Mouse (Mus musculus): ENCODE measurements at regions not wholly inside any gene's neighbourhood (a gene's known extent, or its start where the extent isn't known, plus 50 kb on each side); places are given as distances from the start of the nearest gene placed in this dataset.

DNA sequence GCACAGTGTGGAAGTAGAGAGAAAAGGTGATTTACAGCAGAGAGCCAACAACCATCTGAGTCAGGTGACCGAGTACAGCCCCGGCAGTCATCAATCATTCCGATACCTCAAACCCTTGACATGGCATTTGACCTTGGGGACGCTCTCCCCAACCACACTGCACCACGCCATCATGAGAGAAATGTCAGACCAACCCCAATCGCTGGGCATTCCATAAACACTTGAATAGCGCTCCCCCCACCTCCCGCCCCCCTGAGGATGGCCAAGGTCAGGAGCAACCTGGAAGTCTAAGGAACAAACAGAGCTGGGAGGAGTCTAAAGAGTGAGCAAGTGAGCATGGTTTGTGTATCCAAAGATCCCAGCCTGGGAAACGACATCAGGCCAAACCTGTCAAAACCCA, 198.2 kb upstream of the Srrm4 start:
- DNase-seq (ENCODE audit: low read depth, low spot score), result no peak

DNA sequence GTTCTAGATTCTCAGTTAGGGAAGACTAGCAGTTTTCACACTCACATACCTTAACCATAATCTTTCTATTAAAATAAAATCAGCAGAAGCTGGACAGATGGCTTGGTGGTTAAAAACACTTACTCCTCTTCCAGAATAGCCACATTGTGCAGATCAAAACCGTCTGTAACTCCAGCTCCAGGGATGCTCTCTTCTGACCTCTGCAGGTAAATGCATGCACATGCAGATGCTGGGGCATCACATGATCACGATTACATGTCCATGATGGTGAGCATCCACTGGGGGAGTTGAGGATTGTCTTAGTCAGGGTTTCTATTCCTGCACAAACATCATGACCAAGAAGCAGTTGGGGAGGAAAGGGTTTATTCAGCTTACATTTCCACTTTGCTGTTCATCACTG, 184.8 kb upstream of the Srrm4 start:
- no peak for DNase-seq (ENCODE audit: low read depth, low spot score)

DNA sequence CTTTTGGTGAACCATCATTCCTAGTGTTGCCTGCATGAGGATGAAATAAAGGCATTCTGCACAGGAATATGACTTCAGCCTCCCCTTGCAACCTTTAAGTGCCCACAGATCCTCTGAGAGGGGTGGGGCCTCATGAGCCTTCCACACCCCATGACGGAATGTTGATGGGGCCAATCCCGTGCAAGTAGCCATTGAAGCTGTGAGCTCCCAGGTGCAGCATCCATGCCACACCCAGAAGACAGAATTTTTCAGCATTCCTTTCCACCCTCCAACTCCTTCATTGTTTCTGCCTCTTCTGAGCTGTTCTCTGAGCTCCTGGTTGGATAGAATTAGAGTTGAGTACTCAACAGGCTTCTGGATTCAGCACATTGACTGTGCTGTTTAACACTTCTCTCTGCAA, 174.6 kb upstream of the Srrm4 start:
- no peak for DNase-seq (ENCODE audit: low read depth, low spot score)

DNA sequence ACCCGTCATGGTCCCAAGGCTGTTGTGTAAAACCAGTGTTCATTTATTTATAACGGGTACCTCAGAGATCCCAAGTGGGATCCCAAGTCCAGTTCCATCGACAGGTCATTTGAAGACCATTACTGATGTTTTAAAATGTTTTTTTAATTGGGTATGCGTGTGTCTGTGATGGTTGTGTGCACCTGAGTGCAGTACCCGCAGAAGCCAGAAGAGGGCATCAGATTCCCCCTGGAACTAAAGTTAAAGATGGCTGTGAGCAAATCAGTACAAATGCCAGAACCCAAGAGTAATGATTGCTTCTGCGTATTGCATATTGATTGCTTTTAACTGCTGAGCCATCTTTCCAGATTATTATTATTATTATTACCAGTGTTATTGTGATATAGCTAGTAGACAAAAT, 169.7 kb upstream of the Srrm4 start:
- no peak for DNase-seq (ENCODE audit: low read depth, low spot score)

DNA sequence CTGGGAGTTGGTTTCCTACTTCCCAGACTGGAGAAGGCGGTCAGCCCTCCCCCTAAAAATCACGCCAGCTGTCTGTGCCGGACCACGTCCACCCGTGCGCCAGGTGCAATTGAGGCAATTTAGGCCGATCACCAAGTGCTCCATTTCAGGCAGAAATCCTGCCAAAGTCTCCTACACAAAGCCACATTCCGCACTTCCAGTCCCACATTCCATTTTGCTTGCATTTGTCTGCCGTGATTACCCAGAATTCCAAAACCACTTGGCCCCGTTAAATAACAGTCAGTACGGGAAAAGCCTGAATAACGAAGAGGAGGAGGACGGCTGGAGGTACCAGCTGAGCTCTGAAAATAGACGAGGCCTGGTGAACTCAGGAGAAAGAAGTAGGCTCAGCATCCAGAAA, 167.1 kb upstream of the Srrm4 start:
- no peak for DNase-seq (ENCODE audit: low read depth, low spot score)

DNA sequence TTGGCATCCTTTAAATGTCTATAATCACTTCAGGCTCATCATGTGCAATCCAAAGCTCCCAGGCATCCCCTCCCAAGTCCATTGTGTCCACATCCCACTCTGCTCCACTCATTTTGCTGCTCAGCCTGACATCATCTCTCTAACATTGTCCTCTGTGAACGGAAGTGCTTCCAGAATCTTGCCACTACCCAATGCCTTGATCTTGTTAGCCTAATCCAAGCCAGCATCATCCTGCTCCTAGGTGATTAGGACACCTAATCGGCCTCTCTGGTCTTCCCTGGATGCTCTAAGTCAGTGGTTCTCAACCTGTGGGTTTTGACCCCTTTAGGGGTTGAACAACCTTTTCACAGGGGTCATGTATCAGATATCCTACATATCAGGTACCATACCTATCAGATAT, 161.3 kb upstream of the Srrm4 start:
- DNase-seq (ENCODE audit: low read depth, low spot score), result no peak

DNA sequence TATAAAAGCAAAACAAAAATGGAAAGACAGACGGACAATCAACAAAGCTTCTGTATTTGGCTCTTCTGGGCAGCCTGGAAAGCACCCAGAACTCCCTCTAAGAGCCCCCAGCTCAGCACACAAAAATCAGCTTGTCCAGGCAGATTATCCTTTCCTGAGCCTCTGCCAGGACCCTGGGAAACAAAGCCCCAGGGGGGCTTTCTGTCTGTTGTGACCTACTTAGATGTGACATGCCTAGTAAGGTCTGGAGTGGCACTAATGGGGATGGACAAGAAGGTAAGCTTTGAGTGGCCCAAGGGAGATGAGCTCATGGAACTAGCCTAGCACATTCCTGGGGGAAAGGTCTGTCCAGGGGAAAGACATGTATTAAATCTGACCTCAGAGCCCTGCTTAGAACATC, 160.5 kb upstream of the Srrm4 start:
- no peak for DNase-seq (ENCODE audit: low read depth, low spot score)

DNA sequence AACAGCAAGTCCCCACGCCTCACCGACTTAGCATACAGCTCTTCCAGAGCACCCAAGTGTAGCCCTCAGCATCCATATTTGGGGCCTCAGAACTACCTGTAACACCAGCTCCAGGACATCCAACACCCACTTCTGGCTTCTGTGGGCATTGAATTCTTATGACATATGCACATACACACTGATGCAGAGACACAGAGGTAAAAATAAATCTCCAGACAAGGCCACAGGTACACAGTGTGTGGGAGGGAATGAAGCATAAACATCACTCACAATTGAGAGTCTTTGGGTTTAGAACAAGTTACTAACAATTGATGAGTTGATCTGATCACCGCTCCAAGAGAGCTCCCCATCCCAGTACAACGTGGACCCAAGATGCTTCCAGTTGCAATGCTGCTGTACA, 154.2 kb upstream of the Srrm4 start:
- DNase-seq (ENCODE audit: low read depth, low spot score), result no peak

DNA sequence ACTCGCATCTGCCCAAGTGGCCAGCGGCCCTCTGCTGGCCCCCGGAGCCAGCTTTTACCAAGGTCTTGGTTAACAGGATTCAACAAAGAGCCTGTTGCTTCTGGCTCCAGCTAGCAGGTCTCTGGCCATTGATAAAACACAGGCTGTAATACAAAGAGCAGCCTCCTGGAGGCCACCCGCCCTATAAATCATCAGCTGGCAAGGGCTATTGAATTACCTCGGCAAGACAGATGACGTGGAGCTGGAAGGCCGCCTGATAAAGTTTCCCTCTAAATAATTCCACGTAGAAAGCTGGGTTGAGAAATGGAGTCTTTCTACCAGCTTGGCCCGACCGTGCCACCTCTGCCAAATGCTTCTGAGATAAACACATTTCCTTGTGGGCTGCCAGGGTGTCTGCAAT, 152.8 kb upstream of the Srrm4 start:
- DNase-seq (ENCODE audit: low read depth, low spot score), result no peak

DNA sequence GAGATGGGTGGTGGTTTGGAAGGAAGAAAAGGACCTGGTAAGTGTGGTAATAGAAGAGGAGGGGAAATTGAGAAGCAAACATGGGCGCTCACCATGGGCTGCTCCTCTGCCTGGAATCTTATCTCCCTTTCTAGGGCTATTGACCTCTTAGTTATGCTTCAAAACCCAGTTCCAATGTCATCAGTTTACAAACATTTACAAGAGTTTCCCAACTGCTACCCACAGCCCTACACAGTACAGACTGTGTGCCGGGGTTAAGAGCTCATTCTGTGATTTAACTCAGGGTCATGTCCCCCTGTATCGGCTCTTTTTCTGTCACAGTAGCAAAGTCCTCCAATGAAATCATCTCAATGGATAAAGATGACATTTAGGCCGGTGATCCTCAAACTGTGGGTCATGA, 144.0 kb upstream of the Srrm4 start:
- no peak for DNase-seq (ENCODE audit: low read depth, low spot score)

DNA sequence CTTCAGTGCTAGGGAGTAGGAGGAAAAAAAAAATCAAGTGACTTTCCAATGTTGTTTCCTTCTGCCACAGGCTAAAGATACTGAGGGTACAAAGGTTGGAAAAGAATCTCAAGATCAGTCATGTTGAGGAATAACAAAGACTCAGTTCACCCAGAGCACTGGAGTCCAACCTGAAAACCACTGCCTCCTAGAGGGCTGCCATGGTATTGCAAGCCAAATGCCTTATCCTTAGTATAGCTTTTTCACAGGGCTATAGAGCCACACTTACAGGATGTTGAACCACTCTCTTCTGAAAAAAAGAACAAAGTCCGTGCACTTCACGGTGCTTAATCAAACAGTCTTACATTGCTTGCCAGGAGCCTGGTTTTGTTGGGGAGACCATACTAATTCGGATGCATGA, 139.9 kb upstream of the Srrm4 start:
- DNase-seq (ENCODE audit: low read depth, low spot score), result no peak

DNA sequence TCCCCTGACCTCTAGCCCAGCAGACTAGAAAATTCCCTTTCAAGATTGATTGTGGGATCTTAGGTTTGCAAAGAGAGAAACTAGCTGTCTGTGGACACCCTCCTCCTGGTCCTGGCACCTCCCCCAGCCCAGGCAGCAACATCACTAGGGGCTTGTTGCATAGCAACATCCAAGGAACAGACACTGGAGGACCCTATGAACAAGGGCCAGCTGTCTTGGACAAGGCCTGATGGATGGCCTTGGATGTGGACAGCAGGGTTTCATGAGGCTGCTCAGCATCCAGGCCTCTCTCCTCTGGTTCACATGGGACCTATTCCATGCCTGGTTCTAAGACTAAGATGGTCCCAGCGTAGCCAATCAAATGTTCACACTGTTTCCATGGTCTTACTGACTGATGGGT, 127.6 kb upstream of the Srrm4 start:
- no peak for DNase-seq (ENCODE audit: low read depth, low spot score)

DNA sequence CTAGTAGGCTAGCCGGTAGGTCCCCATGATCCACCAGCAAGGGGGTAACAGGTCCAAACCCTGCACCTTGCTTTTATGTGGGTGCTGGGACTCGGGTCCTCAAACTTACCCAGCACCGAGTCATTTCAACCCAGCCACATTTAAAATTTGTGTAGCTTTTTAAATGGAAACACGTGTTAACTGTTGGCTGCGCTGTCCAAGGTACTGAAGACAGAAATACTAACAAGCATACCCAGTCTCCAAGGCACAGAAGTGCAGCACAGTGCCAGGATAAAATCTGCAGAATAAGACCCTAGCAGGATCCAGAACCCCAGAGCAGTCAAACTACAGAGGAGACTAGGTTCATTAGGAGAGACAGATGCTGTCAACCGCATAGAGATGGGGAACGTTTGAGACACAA, 122.6 kb upstream of the Srrm4 start:
- DNase-seq (ENCODE audit: low read depth, low spot score), result no peak

DNA sequence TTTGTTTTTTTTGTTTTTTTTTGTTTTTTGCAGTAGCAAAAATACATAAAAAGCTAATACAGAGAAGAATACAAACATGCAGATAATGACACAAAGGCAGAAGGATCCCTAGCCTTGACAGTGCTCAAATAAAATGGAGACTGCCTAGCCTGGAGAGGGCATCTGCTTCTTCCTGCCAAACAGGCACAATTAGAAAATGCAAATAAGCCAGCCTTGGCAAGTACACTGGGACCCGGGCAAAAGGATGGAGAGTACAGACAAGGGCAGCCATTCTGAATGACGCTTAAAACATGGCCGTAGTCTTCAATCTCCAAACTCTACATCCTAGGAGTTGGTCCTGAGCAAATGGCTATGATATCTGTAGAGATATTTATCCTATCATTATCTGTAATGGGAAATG, 120.4 kb upstream of the Srrm4 start:
- no peak for DNase-seq (ENCODE audit: low read depth, low spot score)

DNA sequence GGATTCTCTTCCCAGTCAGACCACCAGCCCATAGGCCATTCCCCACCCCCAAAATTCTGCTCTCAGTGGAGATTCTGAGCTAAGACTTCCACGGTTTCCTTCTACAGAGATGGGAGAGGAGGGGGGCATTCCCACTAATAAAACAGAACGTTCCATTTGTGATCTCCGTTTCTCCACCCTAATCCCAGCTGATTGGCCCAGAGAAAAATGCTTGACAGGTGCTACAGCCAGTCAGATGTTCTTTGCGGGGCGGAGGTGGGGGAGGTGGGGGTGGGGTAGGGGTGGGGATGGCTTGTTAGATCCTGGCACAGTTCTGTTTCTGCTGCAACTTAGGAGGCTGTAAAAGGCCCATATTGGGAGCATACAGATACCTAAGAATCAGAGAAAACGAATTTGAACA, 116.9 kb upstream of the Srrm4 start:
- DNase-seq (ENCODE audit: low read depth, low spot score), result no peak

DNA sequence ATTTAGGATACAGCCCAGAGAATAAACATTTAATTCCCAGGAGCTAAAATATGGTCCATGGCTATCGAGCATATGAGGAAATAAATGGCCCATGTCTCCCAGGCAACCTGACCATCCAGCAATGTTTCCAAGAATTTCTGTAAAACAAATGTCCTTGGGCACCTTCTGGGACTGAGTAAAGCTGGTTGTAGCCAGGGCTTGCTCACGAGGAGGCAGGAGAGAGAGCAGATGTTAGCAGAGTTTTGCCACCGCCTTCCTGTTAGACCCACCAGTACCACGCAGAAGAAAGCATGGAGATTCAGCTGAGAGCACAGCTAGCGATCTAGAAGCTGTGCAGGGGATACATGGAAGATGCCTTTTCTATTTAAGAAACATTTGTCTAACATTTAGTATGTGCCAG, 70.8 kb upstream of the Srrm4 start:
- DNase-seq (ENCODE audit: low read depth, low spot score), result no peak

DNA sequence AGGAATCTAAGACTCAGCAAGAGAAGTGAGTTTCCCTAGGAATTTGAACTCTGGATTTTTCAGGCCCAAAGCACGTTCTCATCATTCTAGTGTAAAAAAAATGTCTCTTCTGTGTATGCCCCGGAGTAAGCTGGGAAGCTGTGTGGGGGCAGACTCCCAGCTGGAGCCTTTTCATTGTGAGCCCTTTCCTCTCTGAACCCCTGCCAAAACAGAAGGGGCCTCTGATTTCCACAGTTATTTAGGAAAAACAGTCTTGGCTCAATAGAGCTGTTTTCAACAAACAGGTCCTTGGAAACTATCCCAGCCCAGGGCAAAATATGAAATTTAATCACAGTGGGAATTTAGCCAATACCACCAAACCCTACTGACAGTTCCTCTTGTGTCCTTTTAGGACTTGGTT, 70.2 kb upstream of the Srrm4 start:
- DNase-seq (ENCODE audit: low read depth, low spot score), result no peak

DNA sequence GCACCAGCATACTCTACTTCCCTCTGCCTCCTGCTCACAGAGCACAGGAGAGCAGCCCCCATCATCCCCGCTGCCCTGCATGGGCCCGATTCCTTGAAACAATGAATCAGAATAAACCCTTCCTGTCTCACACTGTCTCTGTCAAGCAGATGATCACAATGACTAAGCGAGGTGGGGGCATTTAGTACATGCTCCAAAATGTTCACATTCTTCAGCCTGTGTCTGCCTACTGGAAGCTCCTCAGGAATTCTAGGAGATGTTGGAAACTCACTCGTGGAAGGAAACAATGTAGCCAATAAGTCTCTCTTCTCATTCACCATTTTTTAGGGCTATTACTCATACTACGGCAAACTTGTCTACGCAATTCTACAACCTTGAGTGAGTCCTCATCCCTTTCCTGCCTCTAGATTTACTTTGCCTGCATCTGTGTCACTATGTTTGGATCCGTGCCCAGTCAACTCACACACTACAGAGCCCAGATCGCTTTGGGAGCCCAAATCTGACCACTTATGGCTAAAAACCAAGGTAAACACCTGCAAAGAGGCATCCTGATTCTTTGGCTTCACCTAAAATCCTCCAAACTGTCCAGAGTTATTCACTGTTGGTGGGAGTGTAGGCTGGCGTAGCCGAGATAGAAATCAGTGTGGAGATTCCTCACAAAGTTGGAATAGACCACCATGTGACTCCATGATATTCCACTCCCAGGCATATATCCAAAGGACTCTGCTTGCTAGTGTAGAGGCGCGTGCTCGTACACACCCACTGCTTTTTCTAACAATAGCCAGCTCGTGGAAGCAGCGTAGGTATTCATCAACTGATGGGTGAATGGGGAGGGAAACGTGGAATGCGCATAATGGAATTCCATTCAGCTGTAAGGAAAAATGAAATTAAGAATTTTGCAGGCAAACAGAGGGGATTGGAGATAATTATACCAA, 63.1 kb upstream of the Srrm4 start:
- no peak for DNase-seq (ENCODE audit: low read depth, low spot score)

Data from skeletal muscle tissue, adult 2 months (tissue).